Mouse (Mus musculus) heart, adult 2 months (tissue): ENCODE data around the gene Amd1.

Experiments used
- CTCF ChIP-seq: fragments of 200-600 bp; IDR thresholded peaks from 2 replicates; pipeline ENCODE4 v1.8.1; 2022; ENCODE audit warnings: antibody characterized with exemption, mild to moderate bottlenecking, moderate library complexity
- EP300 ChIP-seq: fragments of 200-500 bp; IDR thresholded peaks from 2 replicates; pipeline ENCODE4 v1.6.1; 2011; ENCODE audit warnings: low read depth, low read length, control low read depth; ENCODE audit not compliant: insufficient read depth
- POLR2A ChIP-seq: fragments of 200-500 bp; IDR thresholded peaks from 2 replicates; pipeline ENCODE4 v1.6.1; 2011; ENCODE audit warnings: mild to moderate bottlenecking, low read depth, low read length, control low read depth; ENCODE audit not compliant: insufficient read depth

DNA sequence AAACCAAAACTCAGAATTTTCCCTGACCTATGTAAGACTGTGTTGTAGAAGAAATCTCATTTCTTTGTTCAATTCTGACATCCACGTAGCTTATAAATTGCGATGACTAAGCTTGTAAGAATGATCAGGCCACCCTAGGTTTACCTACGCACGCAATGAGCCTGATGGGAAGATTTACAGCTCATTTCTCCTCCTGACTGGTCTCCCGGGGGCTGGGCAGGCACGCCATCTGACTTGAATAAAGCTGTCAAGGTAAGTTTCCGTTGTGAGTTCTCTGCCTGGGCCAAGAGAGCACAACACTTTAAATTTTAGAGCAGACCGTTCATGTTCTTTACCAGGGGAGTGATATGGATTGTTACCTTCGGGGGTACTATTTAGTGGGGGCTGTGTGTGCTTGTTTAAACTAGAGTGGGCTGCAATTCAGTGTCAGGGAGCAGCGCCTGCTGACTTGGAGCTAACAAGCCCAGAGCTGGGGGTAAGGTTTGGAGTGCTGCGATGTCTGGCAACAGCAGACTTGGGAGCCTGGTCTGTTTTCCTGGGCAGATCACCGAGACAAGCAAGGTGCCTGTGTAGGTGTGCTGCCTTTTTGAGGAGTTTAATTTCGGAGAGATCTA is 37.5 kb upstream of the Amd1 start, which contains the start of gene Cdk19:
- no peak for TF ChIP-seq POLR2A
- TF ChIP-seq CTCF = no peak
- TF ChIP-seq EP300 = no peak
